Mouse (Mus musculus) spleen, adult 2 months (tissue): Measurements from ENCODE around the gene Jmjd6.
A peak's percentile ranks its signal among the peaks of the same experiment; 100 is the strongest.

Experiments used
- CTCF ChIP-seq: fragments of 200-500 bp; IDR thresholded peaks from 2 replicates; pipeline ENCODE4 v1.5.1; 2011; ENCODE audit warnings: mild to moderate bottlenecking, inconsistent platforms; ENCODE audit not compliant: insufficient read depth, insufficient read length, insufficient replicate concordance; ENCODE audit errors: extremely low read depth
- POLR2A ChIP-seq: fragments of 200-500 bp; IDR thresholded peaks from 2 replicates; pipeline ENCODE4 v1.6.1; 2011; ENCODE audit warnings: low read depth, low read length, inconsistent platforms

GRCm38 (mm10) chr11:116842531-116843260, 553 bp downstream of the Jmjd6 start:
- peak; percentile 5; the same call in 1 of the 2 replicates for TF ChIP-seq POLR2A
- TF ChIP-seq CTCF = no peak
